Mouse (Mus musculus) stomach, postnatal 0 days (tissue): Measurements from ENCODE around the gene Efcab6. TPM values are rescaled to one million over a fixed set of nuclear protein-coding genes. Genes with fewer than 3 reads are reported as not detected.

Experiments
- ATAC-seq: fragments of 200-750 bp; cut with Nextera tagmentation; 2 replicates; pipeline ENCODE4 v1.8.0; 2017; ENCODE audit not compliant: low FRiP score, low TSS enrichment
- DNase-seq: peaks from one replicate; pipeline ENCODE4 v3.0.0-alpha.2; 2016; ENCODE audit warnings: low spot score
- H3K27ac ChIP-seq: fragments of 300-500 bp; sonication (generic); replicated peaks from 2 replicates; pipeline ENCODE4 v1.5.1; 2014; ENCODE audit warnings: mild to moderate bottlenecking, control low read depth
- H3K27me3 ChIP-seq: fragments of 300-500 bp; sonication (generic); 2 replicates; pipeline ENCODE4 v1.6.1; 2014; ENCODE audit warnings: low read length; ENCODE audit not compliant: control insufficient read depth, insufficient read depth
- H3K36me3 ChIP-seq: fragments of 300-500 bp; sonication (generic); 2 replicates; pipeline ENCODE4 v1.6.1; 2014; ENCODE audit warnings: low read length, mixed read lengths; ENCODE audit not compliant: control insufficient read depth, insufficient read depth
- H3K4me1 ChIP-seq: fragments of 300-500 bp; sonication (generic); replicated peaks from 2 replicates; pipeline ENCODE4 v1.6.1; 2014; ENCODE audit warnings: antibody characterized with exemption; ENCODE audit not compliant: control insufficient read depth, insufficient read depth
- H3K4me2 ChIP-seq: fragments of 300-500 bp; sonication (generic); replicated peaks from 2 replicates; pipeline ENCODE4 v1.6.1; 2014; ENCODE audit warnings: low read depth, mild to moderate bottlenecking, control low read depth, moderate library complexity
- H3K4me3 ChIP-seq: fragments of 300-500 bp; sonication (generic); 2 replicates; pipeline ENCODE4 v1.5.1; 2014; ENCODE audit warnings: low read depth, low read length, control low read depth
- H3K9ac ChIP-seq: fragments of 300-500 bp; sonication (generic); 2 replicates; pipeline ENCODE4 v1.6.1; 2014; ENCODE audit warnings: mild to moderate bottlenecking, low read length, control low read depth, mixed read lengths
- H3K9me3 ChIP-seq: fragments of 300-500 bp; sonication (generic); 2 replicates; pipeline ENCODE4 v1.6.1; 2016; ENCODE audit warnings: low read length; ENCODE audit not compliant: control insufficient read depth
- CTCF ChIP-seq: IDR thresholded peaks from 2 replicates; pipeline ENCODE4 v1.5.1; 2016; ENCODE audit warnings: antibody characterized with exemption, low read depth, mild to moderate bottlenecking, moderate library complexity
- EP300 ChIP-seq: optimal IDR thresholded peaks from 2 replicates; pipeline ENCODE3; 2016; ENCODE audit warnings: antibody characterized with exemption
- WGBS: fragments of 180-500 bp; shearing (Covaris S2); extraction: QIAGEN DNeasy Blood & Tissue Kit; methylation state at CpG from one replicate; pipeline ENCODE4 v1.1.7; 2014; 5-methylcytosine and 5-hydroxymethylcytosine counted together
- polyA plus RNA-seq: library from polyadenylated mRNA; unstranded; fragments of >200 nt; fragmentation: Nextera tagmentation; extraction: Ambion mirVana; gene quantifications from 2 replicates; pipeline ENCODE4 v1.2.1, GENCODE M21; 2015

The Efcab6 gene
- polyA plus RNA-seq, 1 experiment from 2014 or later, result 0.07 TPM

DNA sequence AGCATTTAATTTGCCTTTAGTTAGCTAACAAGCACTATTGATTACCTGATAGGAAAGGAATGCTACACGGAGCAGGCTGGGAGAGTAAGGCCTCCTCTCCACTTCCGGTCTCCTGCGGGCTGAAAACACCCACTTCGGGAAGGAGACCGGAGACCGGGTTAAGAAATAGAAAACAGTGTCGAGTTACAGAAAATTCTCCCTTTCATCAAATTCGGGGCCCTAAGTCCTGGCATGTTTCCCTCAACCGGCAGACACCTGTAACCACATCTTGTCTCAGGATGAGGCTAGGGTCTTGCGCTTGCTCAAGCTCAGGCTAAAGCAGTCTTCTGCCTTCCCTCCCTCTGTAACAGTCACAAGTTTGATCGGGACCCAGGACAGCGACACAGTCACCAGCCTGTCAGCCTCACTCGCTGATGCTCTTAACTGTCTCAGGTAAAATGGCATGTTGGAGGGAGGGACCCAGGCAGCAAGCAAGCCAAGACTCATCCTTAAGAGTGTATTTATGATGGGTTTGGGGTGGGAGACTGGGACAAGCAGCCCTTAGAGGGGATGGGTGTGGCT is 5.0 kb upstream of the Efcab6 start:
- Histone ChIP-seq H3K27me3 (no peaks in the 10 kb centered on the region), H3K4me1 (no peaks in the 10 kb centered on the region), H3K4me2 (no peak overlapping the region), H3K27ac (no peak overlapping the region), H3K36me3 (no peaks in the 10 kb centered on the region), H3K9me3 (no peaks in the 10 kb centered on the region), H3K9ac (no peak overlapping the region), H3K4me3 (no peak overlapping the region)
- WGBS, result 3% methylated on average over 13 of the region's 13 CpGs
- ATAC-seq (no peak), DNase-seq (no peak)
- TF ChIP-seq CTCF (no peak), EP300 (no peak)

DNA sequence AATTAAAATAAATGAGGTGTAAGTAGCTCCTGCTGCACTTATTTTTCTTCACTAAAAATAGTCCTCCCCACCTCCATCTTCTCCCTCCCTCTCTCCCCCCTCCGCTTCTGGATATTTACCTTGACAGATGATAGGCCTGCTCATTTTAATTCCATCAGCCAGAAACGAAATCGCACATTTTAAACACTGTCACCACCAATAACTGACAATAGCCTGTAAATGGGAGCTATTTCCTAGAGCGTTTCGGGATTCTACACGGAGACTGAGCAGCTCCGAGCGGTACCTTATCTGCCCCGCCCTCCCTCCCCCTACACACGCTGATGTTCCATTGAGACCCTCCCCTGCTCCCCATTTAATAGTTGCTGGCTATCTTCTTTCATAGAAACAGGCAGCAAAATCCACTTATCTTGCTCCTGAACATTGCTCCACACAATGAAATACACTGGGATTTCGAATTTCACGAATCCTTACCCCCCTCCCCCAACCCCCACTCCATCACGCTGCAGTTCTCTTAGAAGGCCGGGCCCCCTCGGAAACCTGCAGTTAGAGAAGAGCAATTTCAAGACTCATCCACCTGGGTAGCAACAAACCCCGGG is 4.4 kb upstream of the Efcab6 start:
- Histone ChIP-seq H3K27me3 (no peaks in the 10 kb centered on the region), H3K9me3 (no peaks in the 10 kb centered on the region), H3K27ac (no peak overlapping the region), H3K4me3 (no peak overlapping the region), H3K4me2 (no peak overlapping the region), H3K9ac (no peak overlapping the region), H3K4me1 (no peaks in the 10 kb centered on the region), H3K36me3 (no peaks in the 10 kb centered on the region)
- ATAC-seq, result no peak
- DNase-seq, result no peak
- TF ChIP-seq EP300 (no peak), CTCF (no peak)
- WGBS, result 9% methylated on average over 16 of the region's 16 CpGs

DNA sequence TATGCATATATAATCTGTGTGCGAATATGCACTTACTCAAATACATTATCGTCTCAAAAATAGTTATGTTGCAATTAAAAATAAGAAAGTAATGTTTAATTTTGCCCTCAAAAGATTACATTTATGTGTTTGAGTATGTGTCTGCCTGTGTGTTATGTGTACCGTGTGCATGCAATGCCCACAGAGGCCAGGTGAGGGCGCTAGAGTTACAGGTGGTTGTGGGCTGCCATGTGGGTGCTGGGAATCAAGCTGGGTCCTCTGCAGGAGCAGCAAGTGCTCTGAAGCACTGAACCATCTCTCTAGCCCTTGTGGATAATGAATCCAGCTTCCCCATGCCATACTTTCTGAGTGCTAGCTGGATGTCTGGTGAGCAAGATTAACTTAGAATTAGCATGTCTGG is 522 bp upstream of the Efcab6 start:
- ATAC-seq, result no peak
- H3K36me3 ChIP-seq, result no peaks in the 10 kb centered on the region
- WGBS, result 67% methylated on average over 4 of the region's 4 CpGs
- H3K9me3 ChIP-seq, result no peaks in the 10 kb centered on the region
- no peaks in the 10 kb centered on the region for H3K4me1 ChIP-seq
- no peak overlapping the region for H3K9ac ChIP-seq
- DNase-seq, result no peak
- H3K27me3 ChIP-seq, result no peaks in the 10 kb centered on the region
- H3K27ac ChIP-seq, result no peak overlapping the region
- no peak overlapping the region for H3K4me3 ChIP-seq
- TF ChIP-seq EP300 (no peak), CTCF (peak; percentile 29; the same call in 1 of the 2 replicates)
- no peak overlapping the region for H3K4me2 ChIP-seq

DNA sequence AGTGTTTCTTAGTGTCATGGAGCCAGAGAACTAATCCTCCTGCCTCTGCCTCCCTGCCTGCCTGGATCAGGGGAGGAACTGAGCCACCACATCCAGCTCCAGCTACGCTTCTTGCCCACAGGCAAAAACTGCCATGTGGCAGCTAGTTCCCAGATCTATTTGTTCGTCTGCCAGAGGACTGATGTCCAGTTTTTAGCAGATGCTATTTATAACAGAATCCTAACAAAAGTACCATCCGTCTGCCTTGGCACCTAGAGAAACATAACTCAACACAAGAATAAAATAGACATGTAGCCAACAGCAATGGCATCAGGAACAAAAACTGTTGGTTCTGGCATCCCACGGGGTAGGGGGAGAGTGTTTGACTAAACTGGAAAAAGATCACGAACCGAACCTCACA is 6.3 kb downstream of the Efcab6 start:
- Histone ChIP-seq H3K4me2 (no peak overlapping the region), H3K4me1 (no peaks in the 10 kb centered on the region), H3K27me3 (no peaks in the 10 kb centered on the region), H3K9me3 (no peaks in the 10 kb centered on the region), H3K36me3 (no peaks in the 10 kb centered on the region), H3K27ac (no peak overlapping the region), H3K9ac (no peak overlapping the region), H3K4me3 (no peak overlapping the region)
- ATAC-seq (no peak), DNase-seq (no peak)
- WGBS, result 79% methylated on average over 6 of the region's 6 CpGs
- no peak for TF ChIP-seq EP300

DNA sequence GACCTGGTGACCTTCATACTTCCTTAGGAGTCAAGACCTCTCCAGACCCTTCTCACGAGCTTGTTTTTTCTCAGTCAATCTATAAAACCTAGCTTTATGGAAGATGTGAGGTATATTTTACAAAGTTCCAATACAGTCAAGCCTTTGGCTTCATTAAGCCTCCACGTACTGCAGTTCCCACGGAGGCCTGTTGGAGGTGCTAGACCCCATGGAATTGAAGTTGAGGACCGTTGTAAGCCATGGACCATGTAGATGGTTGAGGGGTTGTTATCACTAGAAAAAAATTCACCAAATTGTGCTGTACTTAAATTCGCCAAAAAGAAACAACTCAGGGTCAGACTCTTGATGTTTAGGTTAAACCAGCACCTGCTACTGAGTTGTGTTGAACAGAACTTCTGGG is 9.1 kb downstream of the Efcab6 start:
- Histone ChIP-seq H3K27me3 (no peaks in the 10 kb centered on the region), H3K36me3 (no peaks in the 10 kb centered on the region), H3K9me3 (no peaks in the 10 kb centered on the region), H3K4me3 (no peak overlapping the region), H3K4me2 (no peak overlapping the region), H3K9ac (no peak overlapping the region), H3K27ac (no peak overlapping the region), H3K4me1 (no peaks in the 10 kb centered on the region)
- 68% methylated on average over 5 of the region's 5 CpGs for WGBS
- no peak for ATAC-seq
- DNase-seq, result no peak
- peak; percentile 32; the same call in 1 of the 2 replicates for TF ChIP-seq CTCF
- TF ChIP-seq EP300, result no peak

DNA sequence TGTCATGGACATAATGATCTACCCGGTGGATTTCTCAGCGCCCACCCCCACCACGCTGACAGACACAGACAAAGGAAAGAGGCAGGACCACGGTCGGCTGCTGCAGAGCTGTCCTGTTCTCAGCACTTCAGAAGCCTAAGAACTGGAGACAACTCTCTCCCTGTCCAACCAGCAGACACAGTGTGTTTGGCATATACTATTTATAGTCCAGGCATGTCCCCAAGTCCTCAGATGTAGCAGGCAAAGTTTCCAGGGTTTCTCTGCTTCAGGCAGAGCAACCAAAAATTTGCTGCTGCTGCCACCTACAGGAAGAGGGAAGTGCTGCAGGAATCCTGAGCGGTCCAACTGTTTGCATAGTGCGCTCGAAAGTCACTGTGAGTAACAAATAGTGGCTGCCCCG is 11.3 kb downstream of the Efcab6 start:
- H3K27ac ChIP-seq, result no peak overlapping the region
- H3K9me3 ChIP-seq, result no peaks in the 10 kb centered on the region
- TF ChIP-seq CTCF (peak; percentile 94), EP300 (no peak)
- H3K4me1 ChIP-seq, result no peaks in the 10 kb centered on the region
- no peaks in the 10 kb centered on the region for H3K27me3 ChIP-seq
- ATAC-seq (peak; percentile 63; the same call in 1 of the 2 replicates), DNase-seq (peak; percentile 77)
- no peak overlapping the region for H3K4me3 ChIP-seq
- no peak overlapping the region for H3K9ac ChIP-seq
- WGBS, result 35% methylated on average over 9 of the region's 9 CpGs
- no peaks in the 10 kb centered on the region for H3K36me3 ChIP-seq
- H3K4me2 ChIP-seq, result no peak overlapping the region
